Mouse (Mus musculus): ENCODE measurements at regions not wholly inside any gene's neighbourhood (a gene's known extent, or its start where the extent isn't known, plus 50 kb on each side); places are given as distances from the start of the nearest gene placed in this dataset.
A peak's percentile ranks its signal among the peaks of the same experiment; 100 is the strongest.
"Not testable (repeated sequence)": the region's sequence is repeated elsewhere in the genome, so short reads cannot be mapped to it uniquely, and the experiment has no call there.

- peak; percentile 83 for DNase-seq (ENCODE audit: low spot score)
Measured at GRCm38 (mm10) chr1:184235131-184235983, 201.3 kb upstream of the 1700056E22Rik start.

GRCm38 (mm10) chr1:184234320-184234988, 200.4 kb upstream of the 1700056E22Rik start:
- DNase-seq (ENCODE audit: low spot score), result no peak

- DNase-seq (ENCODE audit: low spot score), result no peak
Measured at GRCm38 (mm10) chr1:184233741-184234255, 199.7 kb upstream of the 1700056E22Rik start.

GRCm38 (mm10) chr1:184222326-184222725, 188.2 kb upstream of the 1700056E22Rik start:
- DNase-seq (ENCODE audit: low spot score), result peak; percentile 27

- peak; percentile 62 for DNase-seq (ENCODE audit: low spot score)
Measured at GRCm38 (mm10) chr1:184221792-184222191, 187.7 kb upstream of the 1700056E22Rik start.

- DNase-seq (ENCODE audit: low spot score), result no peak
Measured at GRCm38 (mm10) chr1:184197272-184197671, 163.2 kb upstream of the 1700056E22Rik start.

- no peak for DNase-seq (ENCODE audit: low spot score)
Measured at GRCm38 (mm10) chr1:184191325-184191724, 157.2 kb upstream of the 1700056E22Rik start.

- DNase-seq (ENCODE audit: low spot score), result no peak
Measured at GRCm38 (mm10) chr1:184187582-184187981, 153.5 kb upstream of the 1700056E22Rik start.

GRCm38 (mm10) chr1:184182163-184182562, 148.1 kb upstream of the 1700056E22Rik start:
- DNase-seq (ENCODE audit: low spot score), result no peak

- DNase-seq (ENCODE audit: low spot score), result not testable (repeated sequence)
Measured at GRCm38 (mm10) chr1:184174416-184174815, 140.3 kb upstream of the 1700056E22Rik start.

GRCm38 (mm10) chr1:184173739-184174138, 139.6 kb upstream of the 1700056E22Rik start:
- no peak for DNase-seq (ENCODE audit: low spot score)

GRCm38 (mm10) chr1:184172986-184173385, 138.9 kb upstream of the 1700056E22Rik start:
- DNase-seq (ENCODE audit: low spot score), result no peak

- DNase-seq (ENCODE audit: low spot score), result no peak
Measured at GRCm38 (mm10) chr1:184171601-184172000, 137.5 kb upstream of the 1700056E22Rik start.

- DNase-seq (ENCODE audit: low spot score), result no peak
Measured at GRCm38 (mm10) chr1:184170926-184171325, 136.8 kb upstream of the 1700056E22Rik start.

- DNase-seq (ENCODE audit: low spot score), result no peak
Measured at GRCm38 (mm10) chr1:184169967-184170366, 135.9 kb upstream of the 1700056E22Rik start.

GRCm38 (mm10) chr1:184169034-184169783, 135.1 kb upstream of the 1700056E22Rik start:
- DNase-seq (ENCODE audit: low spot score), result peak; percentile 21

GRCm38 (mm10) chr1:184166951-184167350, 132.8 kb upstream of the 1700056E22Rik start:
- DNase-seq (ENCODE audit: low spot score), result no peak

GRCm38 (mm10) chr1:184162526-184162925, 128.4 kb upstream of the 1700056E22Rik start:
- DNase-seq (ENCODE audit: low spot score), result not testable (repeated sequence)

- no peak for DNase-seq (ENCODE audit: low spot score)
Measured at GRCm38 (mm10) chr1:184147713-184148112, 113.6 kb upstream of the 1700056E22Rik start.

GRCm38 (mm10) chr1:184142974-184143373, 108.9 kb upstream of the 1700056E22Rik start:
- no peak for DNase-seq (ENCODE audit: low spot score)

GRCm38 (mm10) chr1:184140486-184140885, 106.4 kb upstream of the 1700056E22Rik start:
- no peak for DNase-seq (ENCODE audit: low spot score)

- no peak for DNase-seq (ENCODE audit: low spot score)
Measured at GRCm38 (mm10) chr1:184140082-184140481, 106.0 kb upstream of the 1700056E22Rik start.
